Mouse (Mus musculus): Measurements from ENCODE around the gene Pafah1b3. TPM values are rescaled to one million over a fixed set of nuclear protein-coding genes. Genes with fewer than 3 reads are reported as not detected.

The Pafah1b3 gene
- polyA plus RNA-seq, 1 experiment = 184 TPM

DNA sequence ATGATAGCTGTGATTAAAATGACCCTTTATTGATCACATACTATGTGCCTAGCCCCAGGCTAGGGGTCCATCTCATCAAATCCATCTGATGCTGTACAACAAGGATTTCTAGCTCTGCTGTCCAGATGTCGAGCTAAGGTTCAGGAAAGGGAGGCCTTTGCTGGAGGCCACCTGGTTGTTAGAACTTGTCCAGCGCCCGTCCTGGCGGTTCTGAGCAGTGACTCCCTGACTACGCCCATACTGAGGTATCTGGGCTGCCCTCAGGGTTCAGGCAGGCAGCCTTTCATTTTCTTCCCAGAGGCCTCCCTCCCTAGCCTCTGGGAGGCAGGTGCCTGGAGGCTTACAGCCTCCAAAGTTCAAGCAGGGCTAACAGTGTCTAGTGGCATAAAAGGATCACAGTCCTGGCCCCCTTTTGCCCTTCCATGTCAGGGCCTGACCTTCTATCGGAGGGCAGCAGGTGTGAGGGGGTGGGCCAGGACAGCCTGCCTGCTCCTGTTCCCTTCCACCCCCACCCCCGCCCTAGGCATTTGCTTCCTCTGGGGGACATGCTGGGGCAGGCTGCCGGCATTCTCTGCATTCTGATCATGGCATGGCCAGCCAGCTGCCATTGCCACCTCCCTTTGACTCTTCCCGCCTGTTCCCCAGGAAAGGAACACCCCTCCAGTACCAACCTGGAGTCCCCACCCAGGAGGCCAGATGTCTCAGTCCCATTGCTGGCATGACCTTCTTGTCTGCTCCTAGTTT, 22.1 kb downstream of the Pafah1b3 start:
- 30% methylated on average over 9 of the region's 9 CpGs for WGBS
- TF ChIP-seq CTCF (IDR thresholded peaks at IDR 0.05; ENCODE audit: extremely low read depth, insufficient read length, insufficient replicate concordance, low read depth, low read length) (no peak), POLR2A (IDR thresholded peaks at IDR 0.05; ENCODE audit: low read depth, low read length) (no peak)
- Histone ChIP-seq H3K4me3 (ENCODE audit: low read depth, low read length) (no peak overlapping the region), H3K27me3 (ENCODE audit: control insufficient read depth, insufficient read depth, low read length) (no peaks in the 10 kb centered on the region), H3K4me1 (ENCODE audit: control insufficient read depth, insufficient read depth, insufficient read length, low read length) (peaks cover 34% of the 10 kb centered on the region), H3K36me3 (ENCODE audit: control insufficient read depth, insufficient read depth, low read length) (peaks cover 17% of the 10 kb centered on the region), H3K27ac (ENCODE audit: insufficient read depth, low read depth, low read length) (no peak overlapping the region)

GRCm38 (mm10) chr7:25274996-25275395, 22.8 kb downstream of the Pafah1b3 start:
- TF ChIP-seq CTCF (IDR thresholded peaks at IDR 0.05; ENCODE audit: extremely low read depth, insufficient read length, insufficient replicate concordance, low read depth, low read length) = no peak
- no peak for TF ChIP-seq POLR2A (IDR thresholded peaks at IDR 0.05; ENCODE audit: low read depth, low read length)
- Histone ChIP-seq H3K36me3 (ENCODE audit: control insufficient read depth, insufficient read depth, low read length) (peaks cover 17% of the 10 kb centered on the region), H3K27ac (ENCODE audit: insufficient read depth, low read depth, low read length) (no peak overlapping the region), H3K27me3 (ENCODE audit: control insufficient read depth, insufficient read depth, low read length) (no peaks in the 10 kb centered on the region), H3K4me3 (ENCODE audit: low read depth, low read length) (no peak overlapping the region), H3K4me1 (ENCODE audit: control insufficient read depth, insufficient read depth, insufficient read length, low read length) (peaks cover 27% of the 10 kb centered on the region)
- 88% methylated on average over 3 of the region's 3 CpGs for WGBS

DNA sequence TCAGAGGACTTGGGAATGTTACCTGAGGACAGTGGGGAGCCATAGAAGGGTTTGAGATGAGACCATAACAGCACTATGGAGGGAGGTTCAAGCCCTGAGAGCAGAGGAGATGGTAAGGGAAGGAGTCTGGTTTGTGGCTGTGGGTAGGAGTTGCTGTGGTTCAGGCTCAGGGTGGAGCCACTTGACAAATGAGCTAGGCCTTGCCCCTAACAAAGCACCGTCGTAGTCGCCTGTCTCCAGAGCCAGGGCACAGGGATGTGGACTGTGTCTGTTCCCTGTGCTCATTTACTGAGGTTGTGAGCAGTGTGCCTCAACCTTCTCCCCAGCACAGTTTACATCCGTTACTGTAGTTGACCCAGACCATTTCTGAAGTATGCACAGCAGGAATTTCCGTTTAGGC, 23.2 kb downstream of the Pafah1b3 start:
- Histone ChIP-seq H3K27ac (ENCODE audit: insufficient read depth, low read depth, low read length) (no peak overlapping the region), H3K4me3 (ENCODE audit: low read depth, low read length) (no peak overlapping the region), H3K4me1 (ENCODE audit: control insufficient read depth, insufficient read depth, insufficient read length, low read length) (peaks cover 27% of the 10 kb centered on the region), H3K36me3 (ENCODE audit: control insufficient read depth, insufficient read depth, low read length) (peaks cover 17% of the 10 kb centered on the region), H3K27me3 (ENCODE audit: control insufficient read depth, insufficient read depth, low read length) (no peaks in the 10 kb centered on the region)
- no peak for TF ChIP-seq CTCF (IDR thresholded peaks at IDR 0.05; ENCODE audit: extremely low read depth, insufficient read length, insufficient replicate concordance, low read depth, low read length)
- no peak for TF ChIP-seq POLR2A (IDR thresholded peaks at IDR 0.05; ENCODE audit: low read depth, low read length)
- 67% methylated on average over 5 of the region's 5 CpGs for WGBS

GRCm38 (mm10) chr7:25273259-25274241, 24.2 kb downstream of the Pafah1b3 start:
- TF ChIP-seq CTCF (IDR thresholded peaks at IDR 0.05; ENCODE audit: extremely low read depth, insufficient read length, insufficient replicate concordance, low read depth, low read length) (no peak), POLR2A (IDR thresholded peaks at IDR 0.05; ENCODE audit: low read depth, low read length) (no peak)
- H3K4me1 ChIP-seq (ENCODE audit: control insufficient read depth, insufficient read depth, insufficient read length, low read length) = peaks cover 25% of the 10 kb centered on the region
- H3K4me3 ChIP-seq (ENCODE audit: low read depth, low read length) = no peak overlapping the region
- peaks cover 17% of the 10 kb centered on the region for H3K36me3 ChIP-seq (ENCODE audit: control insufficient read depth, insufficient read depth, low read length)
- H3K27ac ChIP-seq (ENCODE audit: insufficient read depth, low read depth, low read length) = no peak overlapping the region
- 81% methylated on average over 22 of the region's 22 CpGs for WGBS
- no peaks in the 10 kb centered on the region for H3K27me3 ChIP-seq (ENCODE audit: control insufficient read depth, insufficient read depth, low read length)

DNA sequence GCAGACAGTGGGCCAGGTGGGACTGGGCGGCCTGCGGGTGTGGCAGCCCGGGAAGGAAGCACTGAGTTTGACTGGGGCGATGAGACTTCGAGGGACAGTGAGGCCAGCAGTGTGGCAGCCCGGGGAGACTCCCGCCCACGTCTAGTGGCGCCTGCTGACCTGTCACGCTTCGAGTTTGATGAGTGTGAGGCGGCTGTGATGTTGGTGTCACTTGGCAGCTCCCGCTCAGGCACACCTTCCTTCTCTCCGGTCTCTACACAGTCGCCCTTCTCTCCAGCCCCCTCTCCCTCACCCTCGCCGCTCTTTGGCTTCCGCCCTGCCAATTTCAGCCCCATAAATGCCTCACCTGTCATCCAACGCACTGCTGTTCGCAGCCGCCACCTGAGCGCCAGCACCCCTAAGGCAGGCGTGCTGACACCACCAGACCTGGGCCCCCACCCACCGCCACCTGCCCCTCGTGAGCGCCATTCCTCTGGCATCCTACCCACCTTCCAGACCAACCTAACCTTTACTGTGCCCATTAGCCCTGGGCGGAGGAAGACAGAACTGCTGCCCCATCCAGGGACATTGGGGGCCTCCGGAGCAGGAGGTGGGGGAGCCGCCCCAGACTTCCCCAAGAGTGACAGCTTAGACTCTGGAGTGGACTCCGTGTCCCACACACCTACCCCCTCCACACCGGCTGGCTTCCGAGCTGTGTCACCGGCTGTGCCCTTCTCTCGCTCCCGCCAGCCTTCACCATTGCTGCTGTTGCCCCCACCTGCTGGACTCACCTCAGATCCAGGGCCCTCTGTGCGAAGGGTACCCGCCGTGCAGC, 25.1 kb downstream of the Pafah1b3 start:
- no peak overlapping the region for H3K27ac ChIP-seq (ENCODE audit: insufficient read depth, low read depth, low read length)
- H3K4me3 ChIP-seq (ENCODE audit: low read depth, low read length) = no peak overlapping the region
- no peaks in the 10 kb centered on the region for H3K27me3 ChIP-seq (ENCODE audit: control insufficient read depth, insufficient read depth, low read length)
- WGBS = 91% methylated on average over 38 of the region's 38 CpGs
- no peak for TF ChIP-seq CTCF (IDR thresholded peaks at IDR 0.05; ENCODE audit: extremely low read depth, insufficient read length, insufficient replicate concordance, low read depth, low read length)
- no peak for TF ChIP-seq POLR2A (IDR thresholded peaks at IDR 0.05; ENCODE audit: low read depth, low read length)
- H3K4me1 ChIP-seq (ENCODE audit: control insufficient read depth, insufficient read depth, insufficient read length, low read length) = peaks cover 24% of the 10 kb centered on the region
- peaks cover 17% of the 10 kb centered on the region for H3K36me3 ChIP-seq (ENCODE audit: control insufficient read depth, insufficient read depth, low read length)

DNA sequence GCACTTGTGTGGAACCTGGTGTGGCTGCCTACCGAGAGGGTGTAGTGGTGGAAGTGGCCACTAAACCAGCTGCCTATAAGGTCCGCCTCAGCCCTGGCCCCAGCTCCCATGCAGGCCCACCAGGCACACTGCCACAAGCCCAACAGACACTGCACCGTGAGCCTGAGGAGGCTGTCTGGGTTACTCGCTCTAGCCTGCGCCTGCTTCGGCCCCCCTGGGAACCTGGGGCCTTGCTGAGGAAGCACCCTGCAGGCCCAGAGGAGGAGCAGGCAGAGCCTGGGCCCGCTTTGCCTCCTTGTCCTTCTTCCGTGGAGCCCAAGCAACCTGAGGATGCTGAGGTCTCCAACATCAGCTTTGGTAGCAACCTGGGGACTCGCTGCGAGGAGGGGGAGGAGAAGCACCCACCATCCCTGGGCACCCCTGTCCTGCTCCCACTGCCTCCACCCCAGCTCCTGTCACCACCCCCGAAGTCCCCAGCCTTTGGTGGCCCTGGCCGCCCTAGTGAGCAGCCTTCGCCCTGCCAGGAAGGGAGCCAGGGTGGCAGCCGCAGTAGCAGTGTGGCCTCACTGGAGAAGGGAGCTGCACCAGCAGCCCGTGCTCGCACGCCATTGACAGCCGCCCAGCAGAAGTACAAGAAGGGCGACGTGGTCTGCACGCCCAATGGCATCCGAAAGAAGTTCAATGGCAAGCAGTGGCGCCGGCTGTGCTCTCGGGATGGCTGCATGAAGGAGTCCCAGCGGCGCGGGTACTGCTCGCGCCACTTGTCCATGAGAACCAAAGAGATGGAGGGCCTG, 25.9 kb downstream of the Pafah1b3 start:
- H3K4me3 ChIP-seq (ENCODE audit: low read depth, low read length) = no peak overlapping the region
- peaks cover 17% of the 10 kb centered on the region for H3K36me3 ChIP-seq (ENCODE audit: control insufficient read depth, insufficient read depth, low read length)
- no peak overlapping the region for H3K27ac ChIP-seq (ENCODE audit: insufficient read depth, low read depth, low read length)
- WGBS = 96% methylated on average over 30 of the region's 30 CpGs
- TF ChIP-seq CTCF (IDR thresholded peaks at IDR 0.05; ENCODE audit: extremely low read depth, insufficient read length, insufficient replicate concordance, low read depth, low read length) (no peak), POLR2A (IDR thresholded peaks at IDR 0.05; ENCODE audit: low read depth, low read length) (no peak)
- peaks cover 23% of the 10 kb centered on the region for H3K4me1 ChIP-seq (ENCODE audit: control insufficient read depth, insufficient read depth, insufficient read length, low read length)
- H3K27me3 ChIP-seq (ENCODE audit: control insufficient read depth, insufficient read depth, low read length) = no peaks in the 10 kb centered on the region

Data from small intestine, adult 2 months (tissue).